Mouse (Mus musculus): Measurements from ENCODE around the gene A530084C06Rik. TPM values are rescaled to one million over a fixed set of nuclear protein-coding genes. Genes with fewer than 3 reads are reported as not detected.

The A530084C06Rik gene
- 0.14 and 0.17 TPM in 2 replicates for polyA plus RNA-seq (2012; rRNA removed)

DNA sequence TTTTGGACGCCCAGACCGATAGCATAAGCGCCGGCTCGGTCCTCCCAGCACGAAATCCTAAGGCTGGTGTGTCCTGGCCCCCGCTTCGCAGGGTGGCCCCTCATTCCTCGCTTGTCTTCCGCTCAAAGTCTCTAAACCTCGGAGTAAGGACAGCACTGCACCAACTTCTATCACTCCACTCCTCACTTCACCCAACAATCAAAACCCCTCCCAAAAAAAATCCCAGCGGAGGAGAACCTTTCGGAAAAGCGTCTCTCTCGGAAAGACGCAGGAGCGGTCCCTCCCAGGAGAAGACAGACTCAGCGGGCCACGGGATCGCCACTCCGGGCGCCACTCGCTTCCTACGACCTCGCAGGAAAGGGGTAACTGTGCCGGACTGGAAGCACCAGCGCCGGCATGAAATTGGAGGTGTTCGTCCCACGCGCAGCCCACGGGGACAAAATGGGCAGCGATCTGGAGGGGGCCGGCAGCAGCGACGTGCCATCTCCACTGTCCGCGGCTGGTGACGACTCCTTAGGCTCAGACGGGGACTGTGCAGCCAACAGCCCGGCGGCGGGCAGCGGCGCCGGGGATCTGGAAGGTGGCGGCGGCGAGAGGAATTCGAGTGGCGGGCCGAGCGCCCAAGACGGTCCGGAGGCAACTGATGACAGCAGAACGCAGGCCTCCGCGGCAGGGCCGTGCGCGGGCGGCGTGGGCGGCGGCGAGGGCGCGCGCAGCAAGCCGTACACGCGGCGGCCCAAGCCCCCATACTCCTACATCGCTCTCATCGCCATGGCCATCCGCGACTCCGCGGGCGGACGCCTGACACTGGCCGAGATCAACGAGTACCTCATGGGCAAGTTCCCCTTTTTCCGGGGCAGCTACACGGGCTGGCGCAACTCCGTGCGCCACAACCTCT lies at the start of gene A530084C06Rik:
TSS of gene A530084C06Rik (minus strand) at position 813 of the 898 bp plus-strand sequence.

DNA sequence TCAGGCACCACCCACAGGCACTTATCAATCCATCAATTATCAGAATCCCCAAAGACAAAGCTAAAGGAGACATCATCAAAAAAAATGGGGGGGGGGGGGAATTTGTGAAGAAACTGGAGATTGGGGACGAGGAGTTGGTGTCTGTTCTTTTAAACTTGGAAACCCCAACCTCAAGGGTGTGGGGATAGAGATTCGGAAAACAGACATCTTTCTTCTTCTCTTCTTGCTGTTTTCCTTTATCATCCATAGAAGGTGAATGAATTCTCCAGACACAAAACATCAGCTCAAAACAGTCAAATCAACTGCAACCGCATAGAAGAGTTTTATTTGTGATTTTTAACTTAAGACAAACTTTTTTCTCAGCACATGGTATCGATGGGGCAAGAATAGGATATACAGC lies 3.3 kb downstream of the A530084C06Rik start, which contains the start of gene Foxq1:
TSS of gene Foxq1 (plus strand) at position 301 of the 400 bp plus-strand sequence.

Other genes with a start within 250 kb of the A530084C06Rik start
- 6.8 and 12.9 TPM in 2 replicates for gene Foxq1, start 3.2 kb downstream of the A530084C06Rik start, polyA plus RNA-seq (2012; rRNA removed)
- 0.01 TPM in 2 replicates for gene Foxf2, start 66.5 kb upstream of the A530084C06Rik start, polyA plus RNA-seq (2012; rRNA removed)
- gene Foxc1, start 247.3 kb upstream of the A530084C06Rik start, polyA plus RNA-seq (2012; rRNA removed): 0.01 and 0.02 TPM in 2 replicates